Mouse (Mus musculus): ENCODE data around the gene Rarg.

GRCm38 (mm10) chr15:102263037-102263436 lies 5.7 kb upstream of the Rarg start:
- no peak for TF ChIP-seq SMC3 (IDR thresholded peaks at IDR 0.05; ENCODE audit: low read depth, low read length)
- TF ChIP-seq CTCF (IDR thresholded peaks at IDR 0.05 in 2 of 3, conservative IDR thresholded peaks at IDR 0.05 in 1 of 3; ENCODE audit: control insufficient read depth in 1 of 3, insufficient read depth in 1 of 3, low read depth in 2 of 3, low read length in 3 of 3, poor library complexity in 1 of 3, severe bottlenecking in 1 of 3): no peak
- TF ChIP-seq MXI1 (IDR thresholded peaks at IDR 0.05; ENCODE audit: low read depth, low read length): no peak
- no peak for TF ChIP-seq NELFE (IDR thresholded peaks at IDR 0.05; ENCODE audit: low read depth, low read length)
- no peak for TF ChIP-seq MYB (IDR thresholded peaks at IDR 0.05; ENCODE audit: low read depth, low read length)
- TF ChIP-seq MAX (IDR thresholded peaks at IDR 0.05; ENCODE audit: low read length): no peak
- TF ChIP-seq POLR2A (IDR thresholded peaks at IDR 0.05; ENCODE audit: control insufficient read depth in 1 of 2, insufficient read depth in 1 of 2, low read depth in 1 of 2, low read length in 2 of 2, poor library complexity in 1 of 2): no peak
- no peak for TF ChIP-seq ZMIZ1 (IDR thresholded peaks at IDR 0.05; ENCODE audit: low read depth, low read length)
- TF ChIP-seq GATA1 (IDR thresholded peaks at IDR 0.05; ENCODE audit: low read depth, low read length): no peak

Measured in MEL (cell line).